Mouse (Mus musculus): ENCODE results near the gene Dr1. TPM values are rescaled to one million over a fixed set of nuclear protein-coding genes. Genes with fewer than 3 reads are reported as not detected.
A peak's percentile ranks its signal among the peaks of the same experiment; 100 is the strongest.
"Not testable (repeated sequence)": the region's sequence is repeated elsewhere in the genome, so short reads cannot be mapped to it uniquely, and the experiment has no call there.

The Dr1 gene
- total RNA-seq (2014; fragmentation: Nextera tagmentation) (61.9 and 64.0 TPM in 2 replicates), total RNA-seq (2017) (62.9 and 71.9 TPM in 2 replicates)

DNA sequence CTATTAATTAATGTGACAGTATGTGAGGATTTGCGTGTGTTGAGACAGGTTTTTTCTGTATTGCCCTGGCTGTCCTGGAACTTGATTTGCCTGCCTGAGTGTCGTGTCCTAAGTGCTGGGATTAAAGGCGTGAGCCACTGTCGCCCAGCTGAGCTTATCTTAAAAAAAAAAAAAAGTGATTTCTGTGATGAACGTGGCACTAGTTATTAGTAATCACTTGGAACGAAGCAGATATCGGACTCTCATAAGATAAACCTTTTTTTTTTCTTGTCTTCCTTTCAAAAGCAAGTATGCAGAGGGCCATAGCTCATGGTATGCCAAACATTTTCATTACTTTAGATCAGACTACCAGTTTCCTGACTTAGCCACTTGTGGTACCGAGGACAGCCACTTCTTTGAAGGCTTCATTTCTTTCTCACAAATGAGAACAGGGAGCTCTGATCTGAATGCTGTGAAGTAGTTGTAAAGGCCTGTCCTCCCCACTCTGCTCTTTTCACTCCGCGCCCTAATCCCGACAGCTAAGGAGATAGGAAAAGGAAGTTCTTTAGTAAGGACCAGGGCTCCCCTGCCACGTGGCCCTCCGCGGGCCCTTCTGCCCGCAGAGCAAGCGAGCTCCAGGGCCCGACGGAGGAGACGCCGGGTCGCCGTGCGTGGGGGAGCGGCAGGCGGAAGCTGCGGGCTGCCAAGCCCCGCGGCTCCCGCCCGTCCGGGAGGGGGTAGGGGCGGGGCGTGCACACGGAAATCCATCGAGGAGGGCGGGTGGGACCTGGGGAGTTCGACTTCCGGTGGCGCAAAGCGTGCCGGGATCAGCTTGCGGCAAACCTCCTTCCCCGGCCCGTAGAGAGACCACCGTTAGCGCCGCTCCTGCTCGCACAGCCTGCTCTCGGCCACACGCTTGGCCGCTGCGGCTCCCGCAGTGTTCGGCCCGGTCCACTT lies at the start of gene Dr1:
Gene Dr1, plus strand, starts transcription at position 771 of the 936 bp plus-strand sequence.
- peak; percentile 88 for ATAC-seq (replicated peaks; ENCODE audit: poor library complexity, severe bottlenecking)

DNA sequence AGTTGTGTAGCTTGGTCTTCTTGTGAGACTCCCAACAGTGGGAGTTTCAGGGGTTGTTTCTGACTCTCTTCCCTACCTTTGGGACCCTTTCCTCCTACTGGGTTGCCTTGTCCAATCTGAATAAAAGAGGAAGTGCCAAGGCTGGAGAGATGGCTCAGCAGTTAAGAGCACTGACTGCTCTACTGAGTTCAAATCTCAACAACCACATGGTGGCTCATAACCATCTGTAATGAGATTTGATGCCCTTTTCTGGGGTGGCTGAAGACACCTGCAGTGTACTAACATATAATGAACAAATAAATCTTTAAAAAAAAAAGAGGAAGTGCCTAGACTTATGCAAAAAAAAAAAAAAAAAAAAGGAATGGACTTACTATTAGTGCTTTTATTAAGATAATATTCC lies 44.6 kb upstream of the Dr1 start:
- no peak for ATAC-seq (replicated peaks; ENCODE audit: poor library complexity, severe bottlenecking)

DNA sequence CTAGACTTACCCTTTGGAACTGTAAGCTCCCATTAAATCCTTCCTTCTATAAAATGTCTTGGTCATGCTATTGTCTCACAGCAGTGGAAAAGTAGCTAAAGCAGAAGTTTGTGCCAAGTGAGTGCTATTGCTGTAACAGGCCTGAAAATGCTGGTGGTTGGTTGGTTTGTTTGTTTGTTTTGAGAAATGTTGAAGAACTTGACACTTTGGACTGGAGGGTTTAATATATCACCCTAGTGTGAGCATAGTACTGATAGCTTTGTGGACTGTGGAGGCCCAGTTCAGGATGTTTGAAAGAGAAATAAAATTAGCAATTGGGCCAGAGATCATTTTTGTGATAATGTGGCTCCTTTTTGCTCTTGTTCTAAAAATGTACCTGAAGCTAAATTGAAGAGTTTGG lies 42.5 kb upstream of the Dr1 start:
- ATAC-seq (replicated peaks; ENCODE audit: poor library complexity, severe bottlenecking) = no peak

DNA sequence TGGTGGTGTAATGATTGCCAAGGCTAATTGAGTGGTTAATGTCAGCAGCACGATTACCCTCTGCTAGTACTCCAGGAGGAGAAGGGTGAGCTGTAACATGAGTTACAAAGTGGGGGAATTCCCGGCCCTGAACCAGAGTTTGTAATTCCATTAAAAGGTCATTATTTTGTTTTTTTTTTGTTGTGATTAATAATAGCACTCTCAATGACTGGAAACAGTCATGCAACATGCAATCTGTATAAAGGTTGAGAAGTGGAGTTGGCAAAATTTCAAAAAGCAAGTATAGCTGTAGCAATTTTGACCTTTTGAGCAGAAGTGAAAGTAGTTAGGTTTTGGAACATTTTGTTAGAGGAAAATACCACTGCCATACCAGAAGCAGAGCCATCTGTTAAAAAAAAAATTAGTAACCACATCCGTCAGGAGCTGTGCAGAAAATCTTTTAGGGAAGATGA lies 22.4 kb upstream of the Dr1 start:
- ATAC-seq (replicated peaks; ENCODE audit: poor library complexity, severe bottlenecking) = peak; percentile 98

DNA sequence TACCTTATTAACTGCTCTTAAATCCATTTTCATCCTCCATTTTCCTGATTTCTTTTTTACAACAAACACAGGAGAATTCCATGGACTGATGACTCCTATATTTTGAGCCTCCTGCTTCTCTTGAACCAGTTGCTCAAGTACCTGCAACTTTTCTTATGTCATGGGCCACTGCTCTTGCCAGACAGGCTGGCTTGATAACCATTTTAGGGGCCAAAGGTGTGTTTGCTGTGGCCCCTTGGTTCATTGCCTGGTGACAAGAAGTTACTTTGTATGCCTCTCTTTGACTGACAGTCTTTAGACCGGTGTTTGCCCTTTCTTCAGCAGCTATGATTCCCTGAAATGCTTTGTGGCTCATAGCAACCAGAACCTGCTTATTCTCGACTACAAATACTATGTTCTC lies 18.7 kb upstream of the Dr1 start:
- ATAC-seq (replicated peaks; ENCODE audit: poor library complexity, severe bottlenecking) = no peak

DNA sequence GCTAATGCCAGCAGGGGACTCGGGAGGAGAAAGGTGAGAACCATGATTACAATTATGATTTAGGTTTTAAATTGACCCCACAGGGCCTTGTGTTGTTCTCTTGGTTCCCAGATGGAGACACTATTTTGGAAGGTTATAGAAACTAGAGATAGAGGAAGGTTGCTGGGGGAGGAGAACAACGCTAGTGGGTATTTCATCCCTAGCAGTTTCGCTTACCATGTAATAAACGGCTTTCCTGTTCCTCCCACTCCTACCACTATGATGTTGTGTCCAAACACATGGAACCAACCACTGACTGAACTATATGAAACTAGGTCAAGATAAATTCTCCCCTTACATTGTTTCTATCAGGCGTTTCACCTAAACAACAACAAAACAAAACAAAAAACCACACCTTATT lies 13.4 kb upstream of the Dr1 start:
- peak; percentile 89 for ATAC-seq (replicated peaks; ENCODE audit: poor library complexity, severe bottlenecking)

DNA sequence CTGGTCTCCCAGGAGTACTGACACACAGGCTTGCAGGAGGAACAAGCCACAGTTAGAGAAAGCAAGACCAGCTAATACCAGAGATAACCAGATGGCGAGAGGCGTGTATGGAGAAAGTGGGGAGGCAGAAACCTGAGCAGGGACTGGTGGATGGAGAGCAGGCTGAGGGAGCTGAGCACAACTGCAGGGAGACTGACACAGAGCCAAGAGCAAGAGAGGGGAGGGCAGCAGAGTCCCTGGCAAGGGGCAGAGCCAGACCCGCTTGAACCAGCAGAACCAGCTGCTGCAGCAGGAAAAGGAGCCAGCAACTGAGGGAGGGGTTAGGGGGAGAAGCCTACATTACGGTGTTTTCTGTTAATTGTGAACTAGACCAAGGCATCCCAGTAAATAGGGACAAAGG lies 6.0 kb upstream of the Dr1 start:
- no peak for ATAC-seq (replicated peaks; ENCODE audit: poor library complexity, severe bottlenecking)

DNA sequence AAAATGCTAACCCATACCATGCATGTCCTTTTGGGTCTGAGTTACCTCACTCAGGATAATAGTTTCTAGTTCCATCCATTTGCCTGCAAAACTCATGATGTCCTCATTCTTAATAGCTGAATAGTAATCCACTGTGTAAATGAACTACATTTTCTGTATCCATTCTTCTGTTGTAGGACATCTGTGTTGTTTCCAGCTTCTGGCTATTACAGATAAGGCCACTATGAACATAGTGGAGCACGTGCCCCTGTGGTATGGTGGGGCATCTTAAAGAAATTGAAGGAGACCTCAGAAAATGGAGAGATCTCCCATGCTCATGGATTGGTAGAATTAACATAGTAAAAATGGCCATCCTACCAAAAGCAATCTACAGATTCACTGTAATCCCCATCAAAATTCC lies 4.9 kb upstream of the Dr1 start:
- not testable (repeated sequence) for ATAC-seq (replicated peaks; ENCODE audit: poor library complexity, severe bottlenecking)

DNA sequence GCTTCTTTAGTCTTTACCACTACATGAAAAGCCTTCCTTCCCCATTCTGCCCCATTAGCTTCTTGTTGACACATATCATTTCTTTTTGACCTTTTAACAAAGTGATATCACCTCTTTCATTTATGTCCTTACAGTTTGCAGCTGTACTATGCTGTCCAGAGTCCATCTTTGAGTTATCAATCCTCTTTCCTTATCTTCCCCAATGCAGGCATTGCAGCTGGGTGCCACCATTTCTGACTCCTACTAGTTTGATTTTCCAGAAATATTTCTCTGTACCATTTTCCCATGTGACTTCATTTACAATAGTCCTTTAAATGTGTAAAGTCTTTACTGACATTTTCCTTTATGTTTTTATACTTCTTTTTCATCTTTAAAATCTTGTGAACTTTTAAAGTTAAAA lies 1.7 kb upstream of the Dr1 start:
- no peak for ATAC-seq (replicated peaks; ENCODE audit: poor library complexity, severe bottlenecking)

DNA sequence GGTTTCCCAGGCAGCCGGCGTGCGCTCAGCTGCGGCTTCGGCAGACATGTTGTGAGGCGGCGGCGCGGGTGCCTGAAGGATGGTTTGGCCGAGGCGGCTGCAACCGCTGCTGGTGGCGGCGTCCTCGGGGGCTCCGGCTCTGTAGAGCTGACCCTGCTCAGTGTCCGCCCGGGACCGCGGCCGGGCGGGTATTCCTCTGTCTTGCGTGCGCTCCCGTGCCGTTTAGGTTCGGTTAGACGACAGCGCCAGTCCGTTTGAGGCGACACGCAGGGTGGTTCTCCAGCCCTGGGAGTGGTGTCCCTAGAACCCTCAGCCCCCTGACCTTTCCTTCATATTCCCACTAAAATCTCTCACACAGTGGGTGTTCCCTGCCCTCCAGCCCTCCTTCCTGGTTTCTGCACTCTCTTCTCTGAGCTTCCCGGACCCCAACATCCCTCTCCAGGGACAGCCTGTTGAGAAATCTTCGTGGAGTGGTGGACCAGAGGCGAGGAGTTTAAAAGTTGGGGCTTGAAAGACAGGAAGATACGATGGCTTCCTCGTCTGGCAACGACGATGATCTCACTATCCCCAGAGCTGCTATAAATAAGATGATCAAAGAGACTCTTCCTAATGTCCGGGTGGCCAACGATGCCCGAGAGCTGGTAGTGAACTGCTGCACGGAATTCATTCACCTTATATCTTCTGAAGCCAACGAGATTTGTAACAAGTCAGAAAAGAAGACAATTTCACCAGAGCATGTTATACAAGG lies 540 bp downstream of the Dr1 start:
- peak; percentile 8 for ATAC-seq (replicated peaks; ENCODE audit: poor library complexity, severe bottlenecking)

DNA sequence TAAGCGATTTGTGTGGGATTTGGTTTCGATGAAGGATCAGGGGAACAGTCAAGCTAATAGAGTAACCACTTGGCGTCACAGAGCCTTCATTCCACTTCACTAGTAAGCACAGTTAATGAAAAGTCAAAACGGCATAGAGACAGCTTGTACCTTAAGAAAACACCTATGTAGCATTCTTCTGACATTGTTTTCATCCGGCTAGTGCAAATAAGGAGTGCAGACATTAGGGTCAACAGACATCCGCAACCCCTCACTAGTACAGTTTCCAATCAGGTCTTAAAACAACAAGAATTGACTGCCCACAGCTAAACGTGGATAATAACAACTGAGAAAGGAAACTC lies 1.1 kb downstream of the Dr1 start:
- ATAC-seq (replicated peaks; ENCODE audit: poor library complexity, severe bottlenecking) = no peak

DNA sequence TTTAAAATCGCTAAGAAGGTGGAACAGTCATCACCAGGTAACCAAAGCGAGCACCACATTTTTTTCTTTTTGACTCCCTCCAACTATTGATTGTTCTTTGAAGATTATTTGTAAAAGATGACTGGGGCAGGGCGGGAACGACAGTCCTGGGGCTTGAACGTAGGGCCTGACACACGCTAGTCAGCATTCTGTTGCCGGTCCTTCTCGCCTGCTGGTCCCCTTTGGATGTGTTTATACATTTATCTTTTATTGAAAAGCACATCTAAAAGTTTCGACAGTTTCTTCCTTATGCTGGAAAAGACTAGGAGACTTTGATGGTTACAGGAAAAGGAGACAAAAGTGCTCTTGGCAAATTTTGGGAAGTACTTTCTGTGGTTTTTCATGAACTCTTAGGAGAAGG lies 1.7 kb downstream of the Dr1 start:
- ATAC-seq (replicated peaks; ENCODE audit: poor library complexity, severe bottlenecking) = no peak

DNA sequence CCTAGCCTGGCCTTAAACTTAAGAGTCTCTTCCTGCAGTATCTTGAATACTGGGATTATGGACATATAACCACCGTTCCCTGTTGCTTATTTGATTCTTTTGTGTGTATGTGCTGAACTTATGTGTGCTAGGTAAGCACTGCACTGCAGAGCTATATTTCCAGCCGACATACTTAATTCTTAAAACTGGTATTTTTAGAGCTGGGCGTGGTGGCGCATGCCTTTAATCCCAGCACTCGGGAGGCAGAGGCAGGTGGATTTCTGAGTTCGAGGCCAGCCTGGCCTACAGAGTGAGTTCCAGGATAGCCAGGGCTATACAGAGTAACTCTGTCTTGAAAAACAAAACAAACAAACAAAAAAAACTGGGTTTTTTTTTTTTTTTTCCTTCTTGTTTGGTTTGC lies 2.6 kb downstream of the Dr1 start:
- ATAC-seq (replicated peaks; ENCODE audit: poor library complexity, severe bottlenecking) = not testable (repeated sequence)

DNA sequence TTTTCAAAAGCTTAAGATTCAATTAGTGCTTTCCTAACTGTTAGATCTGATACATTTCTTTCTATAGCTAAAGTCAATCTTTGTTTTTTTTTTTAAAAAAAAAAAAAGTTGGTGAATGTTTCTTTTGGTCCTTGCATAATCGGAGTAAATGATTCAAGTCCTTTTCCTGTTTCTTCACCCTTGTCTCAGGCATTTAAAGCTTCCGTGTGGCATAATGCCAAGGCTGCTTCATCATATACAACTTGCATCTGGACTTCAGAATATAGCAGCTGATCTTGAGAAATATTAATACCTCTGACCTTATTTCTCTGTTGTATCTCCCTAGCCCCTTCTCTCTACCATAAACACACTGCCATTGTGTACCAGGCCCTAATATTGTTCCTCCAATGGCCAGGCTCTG lies 18.3 kb downstream of the Dr1 start:
- peak; percentile 93 for ATAC-seq (replicated peaks; ENCODE audit: poor library complexity, severe bottlenecking)

DNA sequence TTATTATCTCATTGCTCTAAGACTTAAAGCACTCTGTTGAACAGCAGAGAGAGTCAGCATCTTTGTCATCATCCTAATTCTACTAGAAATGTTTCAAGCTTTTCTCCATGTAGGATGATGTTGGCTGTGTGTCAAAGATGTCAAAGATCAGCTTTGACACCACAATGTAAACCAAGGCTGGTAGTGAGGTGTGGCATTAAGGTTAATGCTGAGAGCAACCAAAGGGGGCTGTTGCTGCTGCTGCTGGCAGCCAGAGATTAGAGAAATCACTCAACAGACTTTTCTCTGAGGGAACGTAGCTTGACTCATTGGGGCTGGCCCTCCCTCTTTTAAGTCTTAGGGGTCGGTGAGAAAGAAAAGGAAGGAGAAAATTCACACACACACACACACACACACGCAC lies 32.9 kb downstream of the Dr1 start:
- no peak for ATAC-seq (replicated peaks; ENCODE audit: poor library complexity, severe bottlenecking)

DNA sequence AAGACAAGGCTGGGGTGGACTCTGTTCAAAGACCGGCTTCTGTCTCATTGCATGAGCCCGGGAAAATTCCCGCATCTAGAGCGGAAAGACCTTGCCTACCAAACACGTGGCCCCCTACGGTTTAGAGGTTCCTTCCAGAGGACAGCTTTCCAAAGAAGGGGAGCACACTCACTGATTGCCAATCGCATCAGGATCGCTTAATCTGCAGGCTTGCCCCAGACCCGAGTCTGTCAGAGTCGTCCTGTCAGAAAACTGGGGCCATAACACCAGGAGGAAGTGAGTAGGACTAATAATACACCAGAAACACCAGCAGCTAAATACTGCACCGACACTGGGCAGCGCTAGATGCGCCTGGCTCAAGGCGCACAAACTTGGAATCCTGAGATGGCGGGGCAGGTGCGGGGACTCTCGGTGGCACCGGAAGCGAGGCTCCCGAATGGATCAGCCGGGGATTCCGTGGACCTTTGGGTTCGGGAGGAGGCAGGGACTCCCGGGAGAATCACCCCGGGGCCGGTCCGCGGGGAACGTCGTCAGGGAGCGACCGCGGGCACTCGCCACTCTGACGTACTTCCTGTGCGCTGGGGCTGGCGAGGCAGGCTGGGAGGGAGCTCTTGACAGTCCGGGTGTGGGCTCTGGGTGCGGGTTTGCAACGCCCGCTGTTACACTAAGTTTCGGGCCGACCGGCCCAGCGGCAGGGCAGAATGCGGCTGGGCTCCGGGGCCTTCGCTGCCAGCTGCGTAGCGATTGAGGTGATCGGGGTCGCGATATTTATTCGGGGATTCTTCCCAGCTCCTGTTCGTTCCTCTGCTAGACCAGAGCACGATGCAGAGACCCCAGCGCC lies 43.7 kb downstream of the Dr1 start, which contains the start of gene Pigg:
Gene Pigg, plus strand, starts transcription at position 386 of the 841 bp plus-strand sequence.
- ATAC-seq (replicated peaks; ENCODE audit: poor library complexity, severe bottlenecking) = peak; percentile 98

DNA sequence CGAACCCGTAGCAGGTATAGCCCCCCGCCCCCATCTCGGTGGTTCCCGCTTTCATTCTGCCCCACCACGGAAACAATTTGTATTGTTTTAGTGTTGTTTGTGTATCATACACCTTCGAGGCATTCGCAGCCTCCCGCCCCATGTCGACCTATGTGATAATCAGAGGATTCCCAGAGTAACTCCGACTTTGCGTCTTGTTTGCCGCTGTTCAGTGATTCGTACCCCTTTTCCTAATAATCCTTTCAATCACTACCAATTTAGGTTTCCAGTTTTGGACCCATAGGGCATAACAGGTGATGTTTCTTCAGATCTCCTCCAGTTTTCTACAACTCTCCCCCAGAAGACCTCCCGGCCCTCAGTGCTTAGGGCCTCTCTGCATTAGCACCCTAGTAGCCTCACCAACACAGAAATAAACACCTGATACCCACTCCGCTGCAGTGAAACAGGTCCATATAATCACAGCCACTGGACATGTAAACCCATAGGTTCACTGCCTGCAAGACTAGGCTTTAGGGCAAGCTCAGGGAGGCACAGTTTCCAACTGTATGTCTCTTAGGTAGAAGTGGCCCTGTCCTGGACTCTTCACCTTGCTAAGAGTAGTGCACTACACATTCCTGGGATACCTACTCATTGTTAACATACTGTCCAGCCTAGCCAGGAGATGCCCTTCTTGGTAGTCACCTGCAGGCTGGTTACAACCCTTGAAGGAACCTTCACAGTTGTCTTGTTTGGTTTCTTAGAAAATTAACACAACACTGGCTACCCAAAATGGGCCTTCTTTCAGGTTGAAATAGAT lies 44.6 kb downstream of the Dr1 start:
- no peak for ATAC-seq (replicated peaks; ENCODE audit: poor library complexity, severe bottlenecking)

Measured in granulocyte monocyte progenitor cell, adult 5-6 weeks (primary cell).